Mouse (Mus musculus) embryo, embryonic 11 days (tissue): ENCODE data around the gene Actr5.
A peak's percentile ranks its signal among the peaks of the same experiment; 100 is the strongest.

ENCODE experiments used
- DNase-seq: peaks from one replicate; pipeline ENCODE4 v3.0.0-alpha.2; 2015

Gene Actr5

DNA sequence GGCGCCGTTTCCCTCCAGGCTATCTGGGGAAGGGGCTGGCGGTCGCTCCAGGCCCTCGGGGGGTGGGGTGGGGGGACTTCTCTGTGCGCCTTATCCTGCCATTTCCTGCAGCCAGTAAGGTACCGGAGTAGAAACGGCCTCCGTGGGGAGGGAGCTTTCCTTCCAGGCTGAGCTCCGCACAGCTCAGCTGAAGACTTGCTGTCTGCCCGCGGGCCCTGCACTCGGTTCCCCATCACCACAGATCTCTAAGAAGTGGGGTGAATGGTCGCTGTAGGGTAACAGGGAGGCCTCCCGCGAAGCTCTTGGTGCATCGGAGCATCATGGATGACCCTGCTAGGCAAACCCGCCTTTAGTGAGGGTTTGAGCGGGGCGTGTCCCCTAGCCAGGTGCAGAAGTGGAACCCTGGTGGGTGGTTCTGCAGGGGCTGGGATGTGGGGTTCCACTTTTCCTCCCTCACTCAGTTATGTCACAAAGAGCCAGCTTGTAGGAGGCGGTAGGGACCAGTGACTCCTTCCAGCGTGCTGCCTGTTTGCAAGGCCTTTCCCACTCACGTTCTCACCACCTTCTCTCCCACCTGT lies 43.8 kb downstream of the Actr5 start:
- DNase-seq = no peak

DNA sequence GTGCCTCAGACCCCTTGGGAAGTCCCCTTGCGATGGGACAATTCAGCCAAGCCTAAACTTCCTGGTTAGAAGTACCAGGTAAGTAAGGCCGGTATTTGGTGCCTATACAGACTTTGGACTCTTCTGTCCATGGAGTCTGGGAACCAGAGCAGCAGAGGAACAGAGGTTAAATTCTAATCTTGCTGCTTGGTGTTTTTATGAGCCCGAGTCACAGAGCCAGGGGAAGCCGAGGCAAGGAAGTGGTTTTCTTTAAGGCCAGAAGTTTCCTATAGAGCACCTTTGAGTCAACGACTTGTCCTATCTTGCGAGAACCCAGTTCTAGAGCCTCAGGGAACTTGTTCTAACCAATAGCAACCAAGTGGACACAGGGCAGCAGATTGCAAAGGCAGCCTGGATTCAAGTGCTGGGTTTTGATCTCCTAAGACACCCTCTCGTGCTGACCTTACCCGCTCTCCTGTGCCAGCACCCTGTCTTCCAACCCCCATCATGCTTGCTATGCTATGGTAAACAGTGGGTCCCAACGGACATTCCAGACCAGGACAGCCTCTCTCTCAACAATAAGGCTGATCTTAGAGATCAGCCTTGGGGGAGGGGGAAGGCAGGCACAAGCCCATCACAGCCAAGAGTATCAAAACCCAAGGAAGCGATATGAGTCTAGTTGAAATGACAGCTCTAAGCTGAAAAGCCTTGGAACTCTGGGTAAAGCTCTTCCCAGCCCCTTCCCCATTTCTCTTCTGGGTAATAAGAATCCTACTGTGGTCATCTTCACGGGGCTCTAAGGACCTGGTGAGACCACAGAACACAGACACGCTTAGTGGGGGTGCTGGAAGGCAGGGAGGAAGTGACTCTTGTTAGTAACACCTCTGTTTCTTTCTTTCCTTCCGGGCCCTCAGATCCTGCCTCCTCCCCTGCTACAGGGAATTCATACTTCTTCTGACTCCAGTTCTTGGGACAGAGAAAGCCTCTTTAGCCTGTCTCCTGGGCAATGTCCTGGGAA lies 44.8 kb downstream of the Actr5 start:
- DNase-seq = no peak

DNA sequence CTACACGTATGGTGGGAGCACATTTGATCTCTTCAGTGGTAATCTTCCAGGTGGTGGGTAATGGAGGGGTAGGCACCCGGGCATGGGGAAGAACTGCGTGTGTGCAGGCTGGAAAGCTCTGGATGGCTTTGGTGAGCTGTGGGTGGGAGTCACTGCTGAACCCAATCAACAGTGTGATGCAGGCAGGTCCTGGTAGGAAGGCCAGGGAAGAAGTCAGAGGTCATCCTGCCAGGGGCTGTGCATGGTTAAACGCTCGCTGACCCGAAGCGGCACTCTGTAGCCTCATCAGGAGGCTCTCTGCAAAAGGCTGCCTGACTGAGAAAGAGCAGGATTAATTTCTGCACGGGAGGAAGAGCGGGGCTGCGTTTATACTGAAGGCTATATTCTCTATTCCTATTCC lies 45.9 kb downstream of the Actr5 start:
- DNase-seq = no peak

DNA sequence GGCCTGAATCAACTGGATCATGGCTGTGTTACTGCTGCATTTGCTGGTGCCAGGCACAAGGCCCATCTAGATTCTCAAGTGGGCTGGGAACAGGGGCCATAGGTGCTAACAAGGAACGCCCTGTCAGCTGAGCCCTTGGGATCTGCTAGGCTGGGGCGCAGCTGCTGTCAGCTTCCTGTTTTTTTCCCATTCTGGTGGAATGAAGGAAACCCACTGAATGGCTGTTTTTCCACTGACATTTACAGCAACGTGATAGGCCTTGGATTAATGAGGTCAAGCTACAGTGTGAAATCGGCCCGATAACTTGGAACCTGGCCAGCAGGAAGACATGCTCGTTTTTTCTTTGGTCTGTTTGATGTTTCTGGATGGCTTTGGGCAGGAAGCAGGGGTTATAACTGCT lies 48.1 kb downstream of the Actr5 start:
- peak; percentile 59 for DNase-seq

DNA sequence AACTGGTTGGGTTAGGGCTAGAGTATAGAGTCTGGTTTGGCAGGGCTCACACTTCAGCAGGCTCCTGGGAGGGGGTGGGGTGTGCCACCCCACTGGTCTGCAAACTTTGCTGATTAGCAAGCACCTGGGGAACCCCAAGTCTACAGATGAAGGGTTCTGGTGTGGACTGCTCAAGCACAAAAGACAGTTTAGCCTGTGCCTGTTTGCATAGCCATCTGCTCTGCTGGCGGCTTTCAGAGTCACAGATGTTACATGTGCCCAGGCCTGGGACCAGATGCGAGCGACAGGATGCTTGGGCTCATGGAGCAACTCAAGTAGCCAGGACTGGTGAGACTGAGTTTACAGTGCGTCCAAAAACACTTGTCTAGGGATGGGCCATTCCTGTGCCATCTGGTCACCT lies 48.8 kb downstream of the Actr5 start:
- no peak for DNase-seq

DNA sequence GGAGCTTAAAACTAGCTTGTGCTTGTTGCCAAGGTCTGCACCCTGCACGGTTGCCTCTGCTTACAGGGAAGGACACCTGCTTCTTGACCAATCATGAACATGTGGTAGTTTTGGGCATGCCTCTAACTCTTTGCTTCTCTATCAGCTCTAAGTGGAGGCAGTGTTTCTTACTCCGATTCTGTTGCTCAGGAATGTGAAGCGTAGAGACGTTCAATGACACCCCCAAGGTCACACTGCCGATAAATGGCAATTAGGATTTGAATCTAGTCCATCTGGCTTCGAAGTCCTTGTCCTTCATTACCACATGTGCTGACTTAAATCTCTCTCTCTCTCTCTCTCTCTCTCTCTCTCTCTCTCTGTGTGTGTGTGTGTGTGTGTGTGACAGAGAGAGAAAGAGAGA lies 49.4 kb downstream of the Actr5 start:
- no peak for DNase-seq

DNA sequence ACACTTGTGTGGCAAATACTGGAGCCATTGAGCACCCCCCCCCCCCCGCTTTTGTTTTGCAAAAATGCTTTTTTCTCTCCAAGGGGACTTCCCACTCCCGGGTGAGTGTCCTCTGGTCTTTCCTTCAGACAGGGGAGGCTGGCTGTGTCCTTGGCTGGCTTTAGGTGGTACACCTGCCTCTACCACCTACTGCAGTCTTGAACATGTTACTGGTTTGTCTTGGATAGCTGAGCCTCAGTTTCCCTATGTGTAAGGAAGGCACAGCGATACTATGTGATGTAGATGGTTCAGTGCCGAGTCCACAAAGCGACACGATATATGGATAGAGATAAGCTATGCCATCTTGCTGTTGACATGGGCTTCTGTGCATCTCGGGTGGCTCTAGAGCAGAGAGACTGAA lies 50.1 kb downstream of the Actr5 start:
- no peak for DNase-seq

DNA sequence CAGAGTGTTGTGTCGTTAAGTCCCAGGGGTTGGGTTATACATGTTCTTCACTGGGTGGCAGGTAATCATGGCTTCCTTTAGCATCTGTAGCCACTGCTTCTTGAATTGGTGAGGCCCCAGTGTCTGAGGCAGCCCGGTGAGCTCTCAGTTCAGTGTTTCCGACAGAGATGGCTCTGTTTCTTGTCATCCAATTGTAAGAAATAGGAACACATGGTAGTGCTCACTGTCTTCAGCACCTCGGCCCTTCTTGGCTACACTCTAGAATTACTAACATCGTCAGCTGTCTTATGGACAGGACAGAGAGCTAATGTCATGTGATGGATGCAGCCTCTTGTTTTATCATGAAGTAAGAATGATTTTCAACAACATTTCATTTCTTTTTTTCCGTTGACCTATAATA lies 50.5 kb downstream of the Actr5 start:
- no peak for DNase-seq

DNA sequence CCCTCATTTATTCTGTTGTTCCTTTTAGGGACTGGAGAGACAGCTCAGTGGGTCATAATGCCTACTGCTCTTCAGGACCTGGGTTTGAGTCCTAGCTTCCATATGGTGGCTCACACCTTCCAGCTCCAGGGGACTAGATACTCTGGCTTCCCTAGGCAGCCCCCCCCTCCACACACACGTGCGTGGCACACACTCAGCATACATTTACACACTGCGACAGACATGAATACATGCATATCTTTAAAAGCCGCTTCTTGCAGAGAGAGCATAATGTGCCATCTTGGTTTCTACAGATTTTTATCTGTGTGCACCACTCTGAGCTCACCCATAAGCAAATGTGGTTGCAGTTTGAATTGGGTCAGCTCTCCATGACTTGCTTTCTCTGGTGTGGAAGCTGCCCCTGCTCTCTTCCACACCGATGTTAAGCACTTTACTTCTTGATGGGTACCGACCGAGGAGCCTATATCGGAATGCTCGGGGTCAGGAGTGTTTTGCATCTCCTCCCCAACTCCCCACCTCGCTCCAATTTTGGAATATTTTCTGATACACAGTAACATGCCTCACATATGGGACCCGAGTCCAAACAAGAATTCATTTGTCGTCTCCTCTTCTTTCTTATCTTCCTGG lies 51.3 kb downstream of the Actr5 start:
- no peak for DNase-seq

DNA sequence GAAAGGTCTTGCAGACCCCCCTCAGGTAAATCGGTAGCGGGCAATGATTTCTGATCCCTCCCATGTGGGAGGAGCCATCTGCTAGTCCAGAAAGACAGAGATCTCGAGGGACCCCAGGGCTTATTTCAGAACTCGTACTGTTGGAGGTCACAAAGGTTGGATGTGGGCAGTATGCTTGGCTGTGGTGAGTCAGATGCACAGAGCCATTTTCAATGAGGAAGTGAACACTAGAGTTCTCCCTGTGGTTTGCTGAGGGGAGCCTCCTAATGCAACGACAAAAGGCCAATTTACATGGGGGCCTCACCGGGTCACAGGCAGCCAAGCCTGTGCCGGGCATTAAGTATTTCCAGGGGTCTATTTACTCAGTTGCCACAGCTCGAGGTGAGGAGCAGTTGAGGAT lies 53.3 kb downstream of the Actr5 start:
- no peak for DNase-seq

DNA sequence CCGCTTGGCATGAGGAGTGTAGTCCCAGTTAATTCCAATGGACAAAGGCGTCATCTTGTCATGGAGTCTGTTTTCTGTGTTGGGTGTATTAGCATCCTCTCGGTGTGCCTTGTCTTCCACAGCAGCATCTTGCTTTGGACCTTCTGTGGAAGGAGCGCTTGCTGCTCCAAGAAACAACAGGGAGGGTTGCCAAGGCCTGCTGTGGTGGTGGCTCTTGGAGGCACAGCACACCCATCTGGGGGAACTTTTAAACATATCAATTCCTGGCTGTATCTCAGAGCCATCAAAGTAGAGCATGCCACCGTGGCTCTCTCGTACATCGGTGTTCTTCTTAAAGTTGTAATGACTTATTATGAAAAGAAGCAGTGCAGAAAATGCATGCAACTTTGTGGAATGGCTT lies 54.4 kb downstream of the Actr5 start:
- no peak for DNase-seq

DNA sequence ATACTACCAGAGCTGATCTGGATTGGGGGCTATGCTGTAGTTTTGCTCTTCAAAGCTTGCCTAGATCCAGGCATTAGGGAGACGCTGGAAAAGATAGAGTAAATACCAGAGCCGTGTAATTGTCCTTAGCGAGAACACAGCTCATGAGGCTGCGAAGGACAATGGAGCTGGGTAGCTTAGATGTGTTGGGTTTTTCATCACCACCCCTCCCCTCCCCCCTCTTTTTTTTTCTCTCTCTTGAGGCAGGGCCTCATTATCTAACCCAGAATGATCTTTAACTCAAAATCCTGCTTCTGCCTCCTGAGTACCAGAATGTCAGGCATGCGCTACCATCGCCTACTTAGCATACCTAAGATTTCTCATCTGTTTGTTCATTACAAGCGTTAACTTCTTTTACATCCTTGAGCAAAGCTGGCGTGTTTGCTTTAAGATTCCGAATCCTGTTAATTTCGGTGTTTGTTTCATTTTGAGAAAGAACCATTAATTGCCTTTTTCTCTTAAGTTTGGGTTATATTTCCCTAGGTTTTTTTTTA lies 55.7 kb downstream of the Actr5 start:
- no peak for DNase-seq

DNA sequence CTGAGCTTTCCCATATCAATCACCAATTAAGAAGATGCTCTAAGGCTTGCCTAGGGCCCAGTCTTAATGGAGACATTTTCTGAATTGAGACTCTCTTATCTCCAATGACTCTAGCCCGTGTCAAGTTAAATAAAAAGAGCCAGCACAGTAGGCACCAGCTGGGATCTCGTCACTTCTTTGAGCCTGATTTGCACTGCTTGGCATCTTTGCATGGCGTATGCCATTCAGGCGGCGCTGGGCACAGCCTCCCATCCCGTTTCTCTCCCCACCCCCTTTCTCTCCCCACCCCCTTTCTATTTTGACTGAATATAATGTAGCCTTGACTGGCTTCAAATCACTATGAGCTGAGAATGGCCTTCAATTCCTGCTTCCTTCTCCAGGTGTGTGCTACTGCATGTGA lies 57.0 kb downstream of the Actr5 start:
- no peak for DNase-seq

DNA sequence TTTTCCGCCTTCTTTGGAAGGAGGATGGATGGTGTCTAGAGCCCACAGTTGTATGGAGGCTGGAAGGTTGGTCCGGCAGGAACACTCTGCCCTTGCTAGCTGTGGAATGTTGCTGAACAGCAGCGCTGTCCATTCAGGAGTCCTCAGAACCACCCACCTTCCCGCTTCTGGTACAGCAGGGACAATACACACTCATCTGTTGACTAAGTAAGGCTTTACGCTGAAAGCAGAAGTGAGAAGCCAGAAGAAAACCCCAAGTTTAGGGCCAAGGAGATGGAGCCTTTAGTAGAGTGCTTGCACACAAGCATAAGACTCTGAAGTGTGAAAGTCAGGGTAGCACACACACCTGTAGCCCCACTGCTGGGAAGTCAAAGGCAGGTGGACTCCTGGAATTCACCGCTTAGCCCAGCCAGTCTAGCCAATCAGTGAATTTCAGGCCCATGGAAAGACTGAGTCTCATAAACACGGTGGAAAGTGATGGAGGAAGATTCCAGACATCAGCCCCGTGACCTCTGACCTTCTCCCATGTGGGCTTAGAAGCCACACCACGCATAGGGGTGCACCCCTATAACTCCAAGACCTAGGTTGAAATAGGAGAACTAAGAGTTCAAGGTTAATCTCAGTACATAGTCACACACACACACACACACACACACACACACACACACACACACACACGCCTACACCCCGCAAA lies 57.8 kb downstream of the Actr5 start:
- DNase-seq = no peak

DNA sequence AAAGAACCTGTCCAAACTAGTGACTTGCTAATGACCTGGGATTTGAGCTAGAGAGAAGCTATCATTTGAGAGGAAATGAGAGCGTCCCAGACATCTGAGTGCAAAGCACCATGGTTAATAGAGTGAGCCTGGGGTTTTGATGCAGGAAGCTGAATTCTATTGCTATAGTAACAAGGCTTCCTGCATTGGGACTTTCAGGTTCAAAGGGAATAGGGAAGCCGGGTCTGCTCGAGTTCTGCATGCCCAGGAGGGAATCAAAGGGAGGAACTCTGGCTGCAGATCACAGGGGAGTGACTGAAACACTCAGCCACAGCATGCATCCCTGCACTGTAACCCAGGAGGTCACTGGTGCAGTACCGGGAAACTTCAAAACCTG lies 58.3 kb downstream of the Actr5 start:
- no peak for DNase-seq

DNA sequence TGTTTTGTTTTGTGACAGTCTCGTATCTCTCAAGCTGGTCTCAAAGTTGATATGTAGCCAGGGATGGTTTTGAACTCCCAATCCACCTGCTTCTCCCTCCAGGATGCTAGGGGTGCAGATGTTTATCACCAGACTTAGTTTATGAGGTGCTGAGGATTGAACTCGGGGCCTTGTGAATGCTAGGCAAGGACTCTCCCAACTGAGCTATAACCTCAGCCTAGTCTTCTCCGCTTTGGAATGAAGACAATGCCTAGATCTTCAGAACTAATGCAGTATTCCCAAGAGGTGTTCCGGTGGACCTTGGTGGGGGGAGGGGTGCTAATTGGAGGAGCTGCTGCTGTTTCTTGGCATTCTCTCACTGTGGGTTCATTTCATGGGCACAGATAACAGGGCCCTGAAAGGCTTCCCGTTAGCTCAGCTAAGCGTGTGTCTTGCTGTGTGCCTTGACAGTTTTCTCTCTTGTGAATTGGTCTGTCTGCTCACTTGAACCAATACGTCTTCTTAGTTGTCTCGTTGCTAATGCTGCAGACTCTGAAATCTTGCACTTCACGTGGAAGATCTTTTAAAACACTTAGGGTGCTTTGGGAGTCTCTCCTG lies 59.7 kb downstream of the Actr5 start:
- no peak for DNase-seq

DNA sequence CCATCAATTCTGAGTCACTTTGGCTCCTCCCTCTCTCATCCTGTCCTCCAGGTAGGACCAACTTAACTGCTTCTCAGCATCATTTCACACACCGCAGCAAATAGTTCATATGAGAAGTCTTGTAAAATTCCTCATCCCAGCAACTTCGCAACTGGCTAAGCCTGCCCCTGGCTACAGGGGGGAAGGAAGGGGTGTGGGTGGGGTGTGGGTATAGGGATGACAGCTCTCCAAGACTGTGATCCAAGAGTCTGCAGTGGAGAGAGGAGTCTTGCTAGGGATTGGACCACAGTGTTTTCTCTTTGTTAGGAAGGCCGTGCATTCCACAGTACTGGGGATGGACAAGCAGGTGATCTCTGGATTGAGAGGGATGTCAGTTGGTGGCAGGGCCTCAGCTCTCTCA lies 60.2 kb downstream of the Actr5 start:
- no peak for DNase-seq

DNA sequence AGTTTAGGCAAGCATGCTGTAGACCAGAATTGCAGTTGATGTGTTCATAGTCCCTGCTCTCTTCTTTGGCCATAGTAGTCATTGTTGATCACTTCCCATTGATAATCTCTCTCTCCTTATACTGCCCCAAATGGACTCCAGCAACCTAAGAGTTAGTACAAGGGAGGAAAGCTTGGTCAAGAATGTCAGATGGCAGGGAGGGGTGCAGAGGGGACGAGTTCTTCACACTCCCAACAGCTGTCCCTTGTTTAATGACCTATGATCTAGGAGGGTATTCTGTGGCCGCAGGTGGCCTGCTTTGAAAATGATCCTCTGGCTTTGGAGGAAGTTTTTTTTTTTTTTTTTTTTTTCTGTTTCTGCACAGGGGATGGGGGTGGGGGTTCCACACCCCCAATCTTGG lies 61.7 kb downstream of the Actr5 start:
- no peak for DNase-seq

DNA sequence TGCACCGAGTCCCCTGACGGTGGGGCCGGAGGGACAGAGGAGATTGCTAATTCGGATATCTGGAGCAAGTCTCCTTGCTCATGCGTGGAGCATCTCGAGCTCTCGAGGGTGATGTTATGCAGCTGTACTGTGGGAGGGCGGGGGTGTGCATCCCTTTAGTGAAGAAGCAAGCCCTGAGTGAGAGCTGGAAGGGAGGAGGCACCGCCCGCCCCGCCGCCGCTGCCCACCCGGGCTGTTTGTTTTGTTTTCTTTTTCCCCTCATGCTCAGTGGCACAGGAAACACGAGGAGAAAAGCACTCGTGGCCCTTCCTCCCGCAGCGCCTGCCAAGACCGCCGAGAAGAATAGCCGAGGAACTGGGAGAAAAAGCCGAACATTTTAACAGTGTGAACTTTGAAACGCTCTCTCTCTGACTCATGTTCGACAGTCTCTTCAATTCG lies 63.1 kb downstream of the Actr5 start:
- no peak for DNase-seq
